Mouse (Mus musculus) embryonic facial prominence, embryonic 12.5 days (tissue): ENCODE data around the gene Olfr713. TPM values are rescaled to one million over a fixed set of nuclear protein-coding genes. Genes with fewer than 3 reads are reported as not detected.

Experiments used
- polyA plus RNA-seq: library from polyadenylated mRNA; unstranded; fragments of >200 nt; fragmentation: Nextera tagmentation; extraction: Ambion mirVana; gene quantifications from 2 replicates; pipeline ENCODE4 v1.2.1, GENCODE M21; 2016

The Olfr713 gene
- polyA plus RNA-seq, 1 experiment from 2014 or later: not detected

Other genes starting within 250 kb of the Olfr713 start
- not detected in 2 replicates for gene Olfr699, start 238.0 kb upstream of the Olfr713 start, polyA plus RNA-seq
- not detected in 2 replicates for gene Olfr700, start 222.3 kb upstream of the Olfr713 start, polyA plus RNA-seq
- not detected in 2 replicates for gene Olfr701, start 217.0 kb upstream of the Olfr713 start, polyA plus RNA-seq
- not detected in 2 replicates for gene Olfr702, start 197.3 kb upstream of the Olfr713 start, polyA plus RNA-seq
- gene Olfr703, start 187.8 kb upstream of the Olfr713 start, polyA plus RNA-seq: not detected in 2 replicates
- not detected in 2 replicates for gene Olfr704, start 168.0 kb upstream of the Olfr713 start, polyA plus RNA-seq
- not detected in 2 replicates for gene Olfr705, start 154.3 kb upstream of the Olfr713 start, polyA plus RNA-seq
- gene Olfr706, start 143.0 kb upstream of the Olfr713 start, polyA plus RNA-seq: not detected in 2 replicates
- gene Olfr707, start 129.9 kb upstream of the Olfr713 start, polyA plus RNA-seq: not detected in 2 replicates
- not detected in 2 replicates for gene Olfr1532-ps1, start 123.2 kb upstream of the Olfr713 start, polyA plus RNA-seq
- gene Olfr709-ps1, start 99.0 kb upstream of the Olfr713 start, polyA plus RNA-seq: not detected in 2 replicates
- not detected in 2 replicates for gene Olfr710, start 82.9 kb upstream of the Olfr713 start, polyA plus RNA-seq
- gene Olfr6, start 67.2 kb upstream of the Olfr713 start, polyA plus RNA-seq: not detected in 2 replicates
- not detected in 2 replicates for gene Olfr711, start 55.7 kb upstream of the Olfr713 start, polyA plus RNA-seq
- gene Olfr2, start 25.1 kb upstream of the Olfr713 start, polyA plus RNA-seq: not detected in 2 replicates
- gene Olfr714, start 39.8 kb downstream of the Olfr713 start, polyA plus RNA-seq: not detected in 2 replicates
- not detected in 2 replicates for gene Olfr17, start 62.0 kb downstream of the Olfr713 start, polyA plus RNA-seq
- gene Olfr715b, start 79.2 kb downstream of the Olfr713 start, polyA plus RNA-seq: not detected in 2 replicates
- gene Olfr715, start 99.9 kb downstream of the Olfr713 start, polyA plus RNA-seq: not detected in 2 replicates
- not detected in 2 replicates for gene Olfr716, start 107.2 kb downstream of the Olfr713 start, polyA plus RNA-seq
- not detected in 2 replicates for gene Nlrp14, start 135.8 kb downstream of the Olfr713 start, polyA plus RNA-seq
- not detected in 2 replicates for gene Rbmxl2, start 178.3 kb downstream of the Olfr713 start, polyA plus RNA-seq